Mouse (Mus musculus) neural tube, embryonic 15.5 days (tissue): ENCODE measurements around the gene Sfswap. TPM values are rescaled to one million over a fixed set of nuclear protein-coding genes. Genes with fewer than 3 reads are reported as not detected.

Source experiments
- ATAC-seq: fragments of 200-750 bp; cut with Nextera tagmentation; 2 replicates; pipeline ENCODE4 v1.8.0; 2017; ENCODE audit warnings: mild to moderate bottlenecking, moderate TSS enrichment, moderate library complexity; ENCODE audit not compliant: low FRiP score
- H3K27ac ChIP-seq: fragments of 300-500 bp; sonication (generic); replicated peaks from 2 replicates; pipeline ENCODE4 v1.5.1; 2015; ENCODE audit warnings: mild to moderate bottlenecking, inconsistent platforms
- H3K27me3 ChIP-seq: fragments of 300-500 bp; sonication (generic); replicated peaks from 2 replicates; pipeline ENCODE4 v1.6.1; 2015; ENCODE audit warnings: inconsistent platforms
- H3K36me3 ChIP-seq: fragments of 300-500 bp; sonication (generic); 2 replicates; pipeline ENCODE4 v1.6.1; 2015; ENCODE audit warnings: inconsistent platforms
- H3K4me1 ChIP-seq: fragments of 300-500 bp; sonication (generic); 2 replicates; pipeline ENCODE4 v1.6.1; 2015; ENCODE audit warnings: inconsistent platforms
- H3K4me2 ChIP-seq: fragments of 300-500 bp; sonication (generic); 2 replicates; pipeline ENCODE4 v1.6.1; 2015; ENCODE audit warnings: inconsistent platforms, mild to moderate bottlenecking, moderate library complexity
- H3K4me3 ChIP-seq: fragments of 300-500 bp; sonication (generic); replicated peaks from 2 replicates; pipeline ENCODE4 v1.5.1; 2015; ENCODE audit warnings: mild to moderate bottlenecking, inconsistent platforms
- H3K9ac ChIP-seq: fragments of 300-500 bp; sonication (generic); replicated peaks from 2 replicates; pipeline ENCODE4 v1.6.1; 2015; ENCODE audit warnings: mild to moderate bottlenecking, inconsistent platforms
- H3K9me3 ChIP-seq: fragments of 300-500 bp; sonication (generic); replicated peaks from 2 replicates; pipeline ENCODE4 v1.6.1; 2016; ENCODE audit warnings: inconsistent platforms
- WGBS: fragments of 180-500 bp; shearing (Covaris S2); methylation state at CpG from one replicate; pipeline ENCODE4 v1.1.7; 2015; ENCODE audit warnings: mixed read lengths; 5-methylcytosine and 5-hydroxymethylcytosine counted together
- polyA plus RNA-seq: library from polyadenylated mRNA; unstranded; fragments of >200 nt; fragmentation: Nextera tagmentation; extraction: Ambion mirVana; gene quantifications from 2 replicates; pipeline ENCODE4 v1.2.1, GENCODE M21; 2015

Gene Sfswap
- polyA plus RNA-seq, 1 experiment from 2014 or later = 49.7 TPM

- no peaks in the 10 kb centered on the region for H3K4me1 ChIP-seq
- no peaks in the 10 kb centered on the region for H3K9me3 ChIP-seq
- peaks cover 31% of the 10 kb centered on the region for H3K36me3 ChIP-seq
- no peak overlapping the region for H3K27ac ChIP-seq
- ATAC-seq = no peak
- no peak overlapping the region for H3K4me3 ChIP-seq
- WGBS = 80% methylated on average over 2 of the region's 2 CpGs
- no peaks in the 10 kb centered on the region for H3K27me3 ChIP-seq
- no peak overlapping the region for H3K4me2 ChIP-seq
- H3K9ac ChIP-seq = no peak overlapping the region
Observed at GRCm38 (mm10) chr5:129534500-129534899, 33.5 kb downstream of the Sfswap start.

- peaks cover 31% of the 10 kb centered on the region for H3K36me3 ChIP-seq
- no peak for ATAC-seq
- H3K4me2 ChIP-seq = no peak overlapping the region
- H3K27ac ChIP-seq = no peak overlapping the region
- no peaks in the 10 kb centered on the region for H3K4me1 ChIP-seq
- no peak overlapping the region for H3K9ac ChIP-seq
- H3K4me3 ChIP-seq = no peak overlapping the region
- no peaks in the 10 kb centered on the region for H3K9me3 ChIP-seq
- WGBS = 74% methylated on average over 2 of the region's 2 CpGs
- no peaks in the 10 kb centered on the region for H3K27me3 ChIP-seq
Observed at GRCm38 (mm10) chr5:129535021-129535420, 34.0 kb downstream of the Sfswap start.

- Histone ChIP-seq H3K27ac (no peak overlapping the region), H3K27me3 (no peaks in the 10 kb centered on the region), H3K4me3 (no peak overlapping the region), H3K4me1 (no peaks in the 10 kb centered on the region), H3K9me3 (no peaks in the 10 kb centered on the region), H3K36me3 (peaks cover 31% of the 10 kb centered on the region), H3K9ac (no peak overlapping the region), H3K4me2 (no peak overlapping the region)
- WGBS = 95% methylated on average over 3 of the region's 3 CpGs
- ATAC-seq = no peak
Observed at GRCm38 (mm10) chr5:129535431-129535830, 34.4 kb downstream of the Sfswap start.

- no peaks in the 10 kb centered on the region for H3K9me3 ChIP-seq
Observed at GRCm38 (mm10) chr5:129538826-129539225, 37.8 kb downstream of the Sfswap start.

GRCm38 (mm10) chr5:129542236-129542635 is 41.2 kb downstream of the Sfswap start:
- no peak overlapping the region for H3K4me2 ChIP-seq
- no peak overlapping the region for H3K27ac ChIP-seq
- peaks cover 72% of the 10 kb centered on the region for H3K36me3 ChIP-seq
- ATAC-seq = no peak
- no peaks in the 10 kb centered on the region for H3K27me3 ChIP-seq
- H3K4me3 ChIP-seq = no peak overlapping the region
- H3K4me1 ChIP-seq = no peaks in the 10 kb centered on the region
- 87% methylated on average over 3 of the region's 3 CpGs for WGBS
- H3K9ac ChIP-seq = no peak overlapping the region
- H3K9me3 ChIP-seq = no peaks in the 10 kb centered on the region

More at GRCm38 (mm10) chr5:129538826-129539225, 37.8 kb downstream of the Sfswap start:
- H3K36me3 ChIP-seq = peaks cover 58% of the 10 kb centered on the region
- WGBS = 94% methylated on average over 4 of the region's 4 CpGs
- no peak overlapping the region for H3K4me2 ChIP-seq
- ATAC-seq = no peak
- H3K9ac ChIP-seq = no peak overlapping the region
- H3K27ac ChIP-seq = no peak overlapping the region
- no peak overlapping the region for H3K4me3 ChIP-seq
- no peaks in the 10 kb centered on the region for H3K27me3 ChIP-seq
- no peaks in the 10 kb centered on the region for H3K4me1 ChIP-seq

GRCm38 (mm10) chr5:129545787-129546186 is 44.8 kb downstream of the Sfswap start:
- H3K9me3 ChIP-seq = no peaks in the 10 kb centered on the region
- 81% methylated on average over 9 of the region's 9 CpGs for WGBS
- no peak overlapping the region for H3K27ac ChIP-seq
- no peak overlapping the region for H3K4me3 ChIP-seq
- no peaks in the 10 kb centered on the region for H3K27me3 ChIP-seq
- H3K9ac ChIP-seq = no peak overlapping the region
- ATAC-seq = no peak
- H3K4me1 ChIP-seq = no peaks in the 10 kb centered on the region
- H3K36me3 ChIP-seq = peaks cover 91% of the 10 kb centered on the region
- H3K4me2 ChIP-seq = no peak overlapping the region

- H3K36me3 ChIP-seq = peaks cover 93% of the 10 kb centered on the region
- WGBS = 88% methylated on average over 12 of the region's 12 CpGs
- H3K4me1 ChIP-seq = no peaks in the 10 kb centered on the region
- no peaks in the 10 kb centered on the region for H3K9me3 ChIP-seq
- no peak for ATAC-seq
- no peak overlapping the region for H3K4me2 ChIP-seq
- no peak overlapping the region for H3K27ac ChIP-seq
- H3K27me3 ChIP-seq = no peaks in the 10 kb centered on the region
- no peak overlapping the region for H3K9ac ChIP-seq
- no peak overlapping the region for H3K4me3 ChIP-seq
Observed at GRCm38 (mm10) chr5:129549716-129550115, 48.7 kb downstream of the Sfswap start.

GRCm38 (mm10) chr5:129550790-129551189 is 49.8 kb downstream of the Sfswap start:
- no peak overlapping the region for H3K9ac ChIP-seq
- no peaks in the 10 kb centered on the region for H3K9me3 ChIP-seq
- H3K4me1 ChIP-seq = no peaks in the 10 kb centered on the region
- ATAC-seq = no peak
- H3K27me3 ChIP-seq = no peaks in the 10 kb centered on the region
- no peak overlapping the region for H3K4me2 ChIP-seq
- no peak overlapping the region for H3K27ac ChIP-seq
- 97% methylated on average over 6 of the region's 6 CpGs for WGBS
- H3K4me3 ChIP-seq = no peak overlapping the region
- peaks cover 95% of the 10 kb centered on the region for H3K36me3 ChIP-seq

GRCm38 (mm10) chr5:129551991-129552390 is 51.0 kb downstream of the Sfswap start:
- H3K4me2 ChIP-seq = no peak overlapping the region
- H3K36me3 ChIP-seq = peaks cover 94% of the 10 kb centered on the region
- no peaks in the 10 kb centered on the region for H3K27me3 ChIP-seq
- no peak overlapping the region for H3K9ac ChIP-seq
- no peak for ATAC-seq
- no peaks in the 10 kb centered on the region for H3K9me3 ChIP-seq
- no peaks in the 10 kb centered on the region for H3K4me1 ChIP-seq
- 94% methylated on average over 2 of the region's 2 CpGs for WGBS
- no peak overlapping the region for H3K27ac ChIP-seq
- H3K4me3 ChIP-seq = no peak overlapping the region

- ATAC-seq = no peak
- WGBS = 90% methylated on average over 6 of the region's 6 CpGs
Observed at GRCm38 (mm10) chr5:129553642-129554041, 52.6 kb downstream of the Sfswap start.

GRCm38 (mm10) chr5:129558591-129558990 is 57.6 kb downstream of the Sfswap start:
- Histone ChIP-seq H3K27me3 (no peaks in the 10 kb centered on the region), H3K27ac (no peak overlapping the region), H3K36me3 (peaks cover 84% of the 10 kb centered on the region), H3K4me2 (no peak overlapping the region), H3K4me3 (no peak overlapping the region), H3K9me3 (no peaks in the 10 kb centered on the region), H3K9ac (no peak overlapping the region), H3K4me1 (no peaks in the 10 kb centered on the region)
- no peak for ATAC-seq
- WGBS = 85% methylated on average over 5 of the region's 5 CpGs

More at GRCm38 (mm10) chr5:129553642-129554041, 52.6 kb downstream of the Sfswap start:
- Histone ChIP-seq H3K4me3 (no peak overlapping the region), H3K4me2 (no peak overlapping the region), H3K36me3 (peaks cover 92% of the 10 kb centered on the region), H3K27ac (no peak overlapping the region), H3K27me3 (no peaks in the 10 kb centered on the region), H3K4me1 (no peaks in the 10 kb centered on the region), H3K9ac (no peak overlapping the region), H3K9me3 (no peaks in the 10 kb centered on the region)

GRCm38 (mm10) chr5:129559283-129559682 is 58.3 kb downstream of the Sfswap start:
- Histone ChIP-seq H3K4me2 (no peak overlapping the region), H3K4me3 (no peak overlapping the region), H3K27ac (no peak overlapping the region), H3K36me3 (peaks cover 84% of the 10 kb centered on the region), H3K27me3 (no peaks in the 10 kb centered on the region), H3K9ac (no peak overlapping the region), H3K9me3 (no peaks in the 10 kb centered on the region), H3K4me1 (no peaks in the 10 kb centered on the region)
- WGBS = 64% methylated on average over 11 of the region's 11 CpGs
- ATAC-seq = no peak

GRCm38 (mm10) chr5:129562342-129562741 is 61.3 kb downstream of the Sfswap start:
- 92% methylated on average over 8 of the region's 8 CpGs for WGBS
- Histone ChIP-seq H3K36me3 (peaks cover 85% of the 10 kb centered on the region), H3K4me2 (no peak overlapping the region), H3K4me3 (no peak overlapping the region), H3K27ac (no peak overlapping the region), H3K4me1 (no peaks in the 10 kb centered on the region), H3K27me3 (no peaks in the 10 kb centered on the region), H3K9ac (no peak overlapping the region), H3K9me3 (no peaks in the 10 kb centered on the region)
- ATAC-seq = no peak
